In the genomic region with DNA sequence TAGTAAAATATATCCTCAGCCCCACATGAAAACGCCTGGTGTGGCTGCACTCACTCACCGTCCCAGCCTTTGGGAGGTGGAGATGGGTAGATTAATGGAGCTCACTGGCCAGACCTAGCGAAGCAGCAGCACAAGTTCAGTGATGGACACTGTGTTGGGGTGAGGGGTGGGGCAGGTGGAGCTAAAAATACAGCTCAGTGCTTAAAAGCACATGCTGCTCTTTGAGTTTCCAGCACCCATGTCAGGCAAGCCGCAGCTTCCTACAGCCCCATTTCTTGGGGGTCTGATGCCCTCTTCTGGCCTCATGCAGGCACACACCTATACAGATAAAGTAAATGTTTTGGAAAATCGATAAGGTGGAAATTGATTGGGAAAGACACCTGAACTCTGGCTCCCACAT, we compare ENCODE assay signal across 8 mouse cellular contexts.
DNase-seq lines count a peak whose midpoint lies in the region; ATAC-seq and TF ChIP-seq lines count a peak whose summit lies in the region.

No protein-coding gene starts in this region.

- peak overlapping the region; percentile 21; the same call in 1 of the 2 replicates for H3K27ac ChIP-seq in testis, adult 2 months (ENCODE audit: control insufficient read depth, insufficient read depth, low read depth, low read length)
- no peak overlapping the region for H3K27ac ChIP-seq in forebrain, embryonic 14.5 days (ENCODE audit: low read depth, low read length)
- no peak overlapping the region for H3K27ac ChIP-seq in intestine, embryonic 15.5 days

- peaks cover 2% of the 10 kb centered on the region; the same call in 1 of the 2 replicates for H3K36me3 ChIP-seq in testis, adult 2 months (ENCODE audit: control insufficient read depth, insufficient read depth, low read length)
- peaks cover 17% of the 10 kb centered on the region for H3K36me3 ChIP-seq in forebrain, embryonic 14.5 days (ENCODE audit: control insufficient read depth, insufficient read depth, low read length)
- H3K36me3 ChIP-seq in intestine, embryonic 15.5 days: peaks cover 9% of the 10 kb centered on the region; the same call in 1 of the 2 replicates

- DNase-seq in testis, postnatal 14 days (ENCODE audit: low spot score): no peak
- DNase-seq in forebrain, embryonic 14.5 days (ENCODE audit: low spot score): peak; percentile 41
- peak; percentile 55 for DNase-seq in thymus, postnatal 14 days
- DNase-seq in cerebellum, postnatal 14 days: no peak
- DNase-seq in left cerebral cortex, postnatal 4 days: no peak

- intact Hi-C loops in left cerebral cortex, postnatal 4 days (cut with DNase I): no loop called here

- ATAC-seq in forebrain, embryonic 14.5 days: peak; percentile 47
- peak; percentile 57; the same call in 1 of the 2 replicates for ATAC-seq in intestine, embryonic 15.5 days
- peak; percentile 51 for ATAC-seq in megakaryocyte, adult 5-6 weeks (ENCODE audit: poor library complexity, severe bottlenecking)

- H3K9ac ChIP-seq in forebrain, embryonic 14.5 days (ENCODE audit: low read length): no peak overlapping the region
- no peak overlapping the region for H3K9ac ChIP-seq in intestine, embryonic 15.5 days

- no peaks in the 10 kb centered on the region for H3K4me1 ChIP-seq in testis, adult 2 months (ENCODE audit: control insufficient read depth, insufficient read depth, low read length)
- peaks cover 12% of the 10 kb centered on the region; the same call in 1 of the 2 replicates for H3K4me1 ChIP-seq in forebrain, embryonic 14.5 days (ENCODE audit: control insufficient read depth, insufficient read depth, low read length)
- H3K4me1 ChIP-seq in intestine, embryonic 15.5 days (replicated peaks): no peaks in the 10 kb centered on the region

- no peaks in the 10 kb centered on the region for H3K9me3 ChIP-seq in forebrain, embryonic 14.5 days (replicated peaks; ENCODE audit: control insufficient read depth, low read length)
- no peaks in the 10 kb centered on the region for H3K9me3 ChIP-seq in intestine, embryonic 15.5 days

- TF ChIP-seq CTCF in testis, adult 2 months (IDR thresholded peaks at IDR 0.05; ENCODE audit: control insufficient read depth, insufficient read depth, insufficient replicate concordance, low read depth, low read length): peak; percentile 23; the same call in 1 of the 2 replicates

- no peaks in the 10 kb centered on the region for H3K27me3 ChIP-seq in testis, adult 2 months (ENCODE audit: control insufficient read depth, insufficient read depth, low read length)
- H3K27me3 ChIP-seq in forebrain, embryonic 14.5 days (replicated peaks; ENCODE audit: control insufficient read depth, insufficient read depth, low read length): no peaks in the 10 kb centered on the region
- H3K27me3 ChIP-seq in intestine, embryonic 15.5 days (replicated peaks): no peaks in the 10 kb centered on the region

- 24% methylated on average over 5 of the region's 5 CpGs for WGBS in forebrain, embryonic 14.5 days
- 44% methylated on average over 5 of the region's 5 CpGs for WGBS in intestine, embryonic 15.5 days

- no peak overlapping the region for H3K4me2 ChIP-seq in forebrain, embryonic 14.5 days (ENCODE audit: low read length)
- no peak overlapping the region for H3K4me2 ChIP-seq in intestine, embryonic 15.5 days (replicated peaks)

- H3K4me3 ChIP-seq in testis, adult 2 months (ENCODE audit: control insufficient read depth, low read depth, low read length): no peak overlapping the region
- no peak overlapping the region for H3K4me3 ChIP-seq in forebrain, embryonic 14.5 days (ENCODE audit: low read depth, low read length)
- no peak overlapping the region for H3K4me3 ChIP-seq in intestine, embryonic 15.5 days (replicated peaks)

- no peak for TF ChIP-seq POLR2A in testis, adult 2 months (IDR thresholded peaks at IDR 0.05; ENCODE audit: control insufficient read depth, low read depth, low read length)

Comparison
In these comparisons a context has a peak if more than half of its experiments do, and no peak if none do; other contexts are left out.
1. DNase-seq: peak in forebrain, embryonic 14.5 days (single experiment) and thymus, postnatal 14 days (single experiment); none in testis, postnatal 14 days (single experiment), cerebellum, postnatal 14 days (0 of 2) and left cerebral cortex, postnatal 4 days (single experiment).
2. Peak in every context shown above with its lines, with median percentiles within 50 percentile points of each other: ATAC-seq.